Mouse (Mus musculus): ENCODE data around the gene Aldob.
"Not testable (repeated sequence)": the region's sequence is repeated elsewhere in the genome, so short reads cannot be mapped to it uniquely, and the experiment has no call there.

Gene Aldob

DNA sequence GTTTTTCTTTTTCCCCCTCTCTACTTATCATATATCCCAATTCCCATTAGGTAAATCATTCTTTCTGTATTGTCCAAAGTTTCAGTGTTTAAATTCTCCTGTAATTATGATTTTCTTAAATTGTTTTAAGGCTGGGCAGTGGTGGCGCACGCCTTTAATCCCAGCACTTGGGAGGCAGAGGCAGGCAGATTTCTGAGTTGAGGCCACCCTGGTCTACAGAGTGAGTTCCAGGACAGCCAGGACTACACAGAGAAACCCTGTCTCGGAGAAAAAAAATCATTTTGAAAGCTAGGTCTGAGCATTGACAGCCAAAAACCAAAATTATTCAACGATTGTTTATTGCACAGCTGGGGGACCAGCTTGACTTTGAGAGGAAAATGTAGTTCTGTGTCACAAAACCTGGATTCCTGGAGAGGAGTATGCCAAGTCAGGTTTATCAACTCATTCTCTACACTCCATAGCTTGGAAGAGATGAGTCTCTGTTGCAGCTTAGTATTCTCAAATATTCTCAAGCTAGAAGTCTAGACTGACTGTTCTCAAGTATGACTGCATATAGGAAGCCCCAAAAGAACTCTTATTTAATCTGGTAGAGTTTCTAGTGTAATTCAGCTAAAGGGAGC is 13.6 kb downstream of the Aldob start:
- DNase-seq (ENCODE audit: low spot score), result no peak

DNA sequence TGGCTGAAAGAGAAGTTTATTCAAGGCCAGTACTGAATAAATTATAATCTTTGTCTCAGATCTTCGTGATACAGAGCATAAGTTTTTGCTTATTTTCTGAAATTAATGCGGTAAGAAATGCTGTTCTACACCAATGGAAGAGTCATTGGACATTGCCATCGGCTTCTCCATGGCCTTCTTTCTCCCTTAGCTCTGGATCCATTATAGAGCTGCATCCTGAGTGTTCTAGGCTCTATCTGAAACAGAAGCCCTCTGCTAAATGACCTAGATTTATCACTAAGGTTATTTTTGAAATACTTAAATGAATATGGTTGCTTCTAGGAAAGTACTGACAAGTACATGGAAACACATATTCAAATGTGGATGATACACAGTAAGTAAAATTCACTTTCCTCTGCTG is 14.3 kb downstream of the Aldob start:
- no peak for DNase-seq (ENCODE audit: low spot score)

DNA sequence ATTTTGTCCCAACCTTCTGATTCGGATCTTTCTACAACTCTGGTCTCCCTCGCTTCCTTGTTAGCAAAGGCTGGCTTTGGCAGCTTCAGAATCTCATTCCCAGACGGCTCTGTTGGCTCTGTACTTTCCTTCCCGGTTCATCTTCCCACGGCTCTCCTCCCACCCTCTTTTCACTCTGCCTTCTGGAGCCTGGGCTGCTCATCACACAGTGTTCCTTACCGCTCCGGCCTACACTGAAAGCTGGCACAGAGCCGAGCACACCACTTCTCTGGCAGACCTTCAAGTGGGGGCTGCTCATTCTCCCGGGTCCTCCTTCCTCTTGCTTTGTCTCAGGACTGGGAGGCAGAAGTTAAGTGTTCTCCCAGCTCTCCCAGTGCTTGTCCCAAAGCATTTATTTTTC is 26.8 kb downstream of the Aldob start:
- DNase-seq (ENCODE audit: low spot score), result no peak

DNA sequence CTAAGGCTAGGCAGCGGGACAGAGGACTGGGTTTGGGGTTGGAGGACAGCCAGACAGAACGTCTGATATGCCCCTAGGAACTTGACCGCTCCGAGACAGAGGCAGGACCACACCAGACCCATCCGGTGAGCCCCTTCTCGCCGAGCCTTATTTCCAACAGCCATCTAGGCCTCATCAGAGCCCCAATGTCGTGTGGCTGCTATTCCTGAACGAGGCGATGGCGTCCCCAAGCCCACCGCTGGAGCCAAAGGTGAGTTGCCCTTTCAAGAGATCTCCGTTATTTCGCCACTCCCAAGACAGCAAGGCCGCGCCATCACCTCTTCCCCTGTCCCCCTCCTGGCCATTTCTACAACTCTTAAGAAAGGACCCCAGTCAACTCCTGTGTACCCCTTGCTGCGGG is 28.0 kb downstream of the Aldob start:
- DNase-seq (ENCODE audit: low spot score), result no peak

DNA sequence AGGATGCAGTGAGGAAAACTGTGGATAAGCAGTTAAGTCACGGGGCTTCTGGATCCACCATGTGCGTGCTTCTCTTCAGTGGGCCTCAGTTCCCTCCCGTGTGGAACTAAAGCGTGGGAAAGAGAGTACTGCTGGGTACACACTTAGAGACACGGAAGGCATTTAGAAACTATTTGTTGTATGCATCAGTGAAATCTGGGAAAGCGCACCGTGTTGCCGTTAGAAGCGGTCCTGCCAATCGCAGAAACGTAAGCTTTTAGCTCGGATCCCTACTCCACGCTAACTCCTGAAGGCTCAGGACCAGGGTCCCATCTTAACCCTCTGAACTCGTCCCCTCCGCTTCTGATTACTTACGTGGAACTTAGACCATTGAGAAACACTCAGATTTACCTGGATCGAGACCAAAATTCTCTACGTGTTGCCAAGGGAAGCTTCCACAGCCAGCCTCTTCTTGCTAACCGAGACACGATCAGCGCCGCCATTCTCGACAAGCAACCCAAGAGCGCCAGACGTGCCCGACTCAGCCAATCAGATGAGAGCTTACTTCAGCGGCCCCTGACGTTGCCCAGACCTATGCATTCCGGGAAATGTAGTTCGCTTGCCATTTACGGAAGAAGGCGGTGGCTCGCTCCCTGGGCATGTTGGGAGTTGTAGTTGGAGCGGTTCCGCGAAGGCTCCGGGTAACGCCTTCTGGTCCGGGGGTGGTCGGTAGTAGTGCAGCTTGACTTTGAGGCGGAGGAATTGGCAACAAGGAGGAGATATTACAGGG is 28.6 kb downstream of the Aldob start, which contains the start of the genes Mrpl50 and Zfp189:
Gene Mrpl50 (minus strand): TSS at position 522 of the 769 bp plus-strand sequence.
Gene Zfp189 (plus strand): TSS at position 605 of the 769 bp plus-strand sequence.
- DNase-seq (ENCODE audit: low spot score), result peak; percentile 66

DNA sequence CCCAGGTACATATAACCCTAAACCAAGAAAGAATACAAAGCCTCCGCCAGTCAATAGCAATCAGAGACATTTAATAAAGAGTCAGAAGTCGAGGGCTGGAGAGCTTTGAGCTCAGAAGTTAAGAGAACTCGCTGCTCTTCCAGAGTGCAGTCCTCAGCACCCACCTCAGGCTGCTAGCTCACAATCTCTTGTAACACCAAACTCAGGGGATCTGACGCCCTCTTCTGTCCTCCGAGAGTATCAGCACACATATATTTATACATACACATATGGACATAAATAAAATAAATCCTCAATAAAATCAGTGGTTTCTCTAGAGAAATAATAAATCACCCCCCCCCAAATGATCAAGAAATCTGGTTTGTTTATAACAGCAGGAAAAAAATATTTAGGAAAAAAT is 29.9 kb downstream of the Aldob start:
- DNase-seq (ENCODE audit: low spot score), result no peak

DNA sequence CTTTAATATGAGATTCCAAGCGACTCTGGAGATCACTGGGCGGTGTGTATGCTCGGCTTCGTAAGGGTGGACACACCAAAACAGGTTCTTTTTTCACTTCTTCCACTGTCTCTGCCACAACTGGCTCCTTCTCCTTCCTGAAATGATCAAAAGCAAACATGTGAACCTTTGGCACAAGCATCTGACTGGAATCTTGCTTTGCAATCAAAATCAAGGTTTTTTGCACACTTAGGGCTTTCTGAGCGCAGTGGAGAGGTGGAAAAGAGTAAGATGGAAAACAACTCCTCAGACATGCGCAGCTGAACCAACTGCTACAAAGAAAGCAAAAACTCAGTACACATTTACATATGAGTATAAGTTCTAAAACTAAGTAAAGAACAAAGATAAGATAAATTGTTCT is 34.9 kb downstream of the Aldob start:
- DNase-seq (ENCODE audit: low spot score), result no peak

DNA sequence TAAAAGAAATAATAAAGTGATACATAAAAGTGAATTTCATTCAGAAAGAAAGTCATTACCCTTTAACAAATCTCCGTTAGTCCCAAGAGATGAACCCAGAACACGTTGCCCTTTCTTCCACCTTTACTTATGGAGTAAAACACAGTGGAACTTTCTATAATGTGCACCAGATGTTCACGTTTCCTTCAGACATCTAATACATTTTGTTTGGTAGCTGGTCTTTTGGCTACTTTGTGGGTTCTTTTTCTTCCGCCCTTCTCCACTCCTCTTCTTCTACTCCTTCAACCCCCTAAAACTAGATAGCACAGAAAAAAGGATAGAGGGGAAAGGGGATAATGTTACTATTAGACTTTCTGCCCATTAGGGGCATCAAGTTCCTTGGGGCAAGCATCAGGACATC is 36.7 kb downstream of the Aldob start:
- DNase-seq (ENCODE audit: low spot score), result no peak

DNA sequence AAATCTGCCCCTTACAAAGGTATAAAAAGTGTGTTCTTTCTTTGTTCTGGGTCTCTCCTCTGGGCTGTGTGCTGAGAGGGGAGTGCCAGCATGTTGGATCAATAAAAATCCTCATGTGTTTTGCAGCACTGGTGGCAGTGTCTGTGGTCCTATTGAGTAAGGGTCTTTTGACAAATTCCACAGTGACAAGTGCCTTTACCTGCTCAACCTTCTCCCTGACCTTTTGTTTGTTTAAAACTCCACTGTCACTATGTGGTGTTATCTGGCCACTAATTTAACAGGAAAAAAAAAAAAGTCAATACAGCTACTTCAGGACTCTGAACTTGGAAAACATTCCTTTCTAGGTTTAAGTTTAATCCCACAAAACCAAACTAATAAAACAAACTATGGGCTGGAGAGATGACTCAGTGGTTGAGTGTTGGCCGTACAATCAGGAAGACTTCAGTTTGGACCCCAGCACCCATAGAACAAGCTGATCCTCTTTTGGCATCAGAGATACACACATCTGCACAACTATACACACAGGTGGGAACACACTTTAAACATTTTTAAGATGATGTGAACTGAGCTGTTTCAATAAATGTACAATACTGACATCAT is 39.0 kb downstream of the Aldob start:
- not testable (repeated sequence) for DNase-seq (ENCODE audit: low spot score)

DNA sequence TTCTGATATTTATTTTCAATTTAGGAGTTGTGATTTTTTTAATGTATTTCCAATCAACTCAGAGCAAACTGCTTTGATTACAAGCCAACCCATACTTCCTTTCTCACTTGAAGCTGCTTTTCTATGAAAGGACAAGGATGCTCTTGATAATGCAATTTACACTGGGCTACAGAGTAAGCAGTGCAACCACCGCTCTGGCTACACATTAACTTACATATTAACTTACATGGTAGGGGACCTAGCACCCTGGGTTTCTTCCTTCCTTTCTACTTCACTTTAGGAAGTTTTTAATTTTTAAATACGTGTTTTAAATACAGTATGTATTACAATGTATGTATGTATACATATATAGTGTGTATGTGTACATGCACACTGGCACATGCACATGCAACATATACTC is 40.2 kb downstream of the Aldob start:
- no peak for DNase-seq (ENCODE audit: low spot score)

DNA sequence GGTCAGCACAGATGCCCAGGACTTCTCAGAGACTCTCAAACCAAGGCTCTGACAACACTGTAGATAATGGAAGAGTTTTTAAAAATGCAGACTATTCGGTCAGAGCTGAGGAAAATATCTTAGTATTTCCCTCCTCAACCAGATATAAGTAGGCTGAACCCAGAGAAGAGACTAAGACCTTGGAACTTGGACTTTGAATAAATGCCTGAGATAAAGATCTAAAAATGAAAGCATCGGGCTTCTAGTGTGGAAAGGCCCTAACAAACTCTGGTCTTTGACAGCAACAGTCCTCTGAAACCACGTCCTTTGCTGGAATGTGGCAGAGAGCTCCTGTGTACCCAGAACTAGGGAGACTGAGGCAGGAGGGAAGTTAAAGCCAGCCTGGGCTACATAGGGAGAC is 43.0 kb downstream of the Aldob start, which contains the start of gene Baat:
Gene Baat (minus strand): TSS at position 172 of the 400 bp plus-strand sequence.
- DNase-seq (ENCODE audit: low spot score), result no peak

DNA sequence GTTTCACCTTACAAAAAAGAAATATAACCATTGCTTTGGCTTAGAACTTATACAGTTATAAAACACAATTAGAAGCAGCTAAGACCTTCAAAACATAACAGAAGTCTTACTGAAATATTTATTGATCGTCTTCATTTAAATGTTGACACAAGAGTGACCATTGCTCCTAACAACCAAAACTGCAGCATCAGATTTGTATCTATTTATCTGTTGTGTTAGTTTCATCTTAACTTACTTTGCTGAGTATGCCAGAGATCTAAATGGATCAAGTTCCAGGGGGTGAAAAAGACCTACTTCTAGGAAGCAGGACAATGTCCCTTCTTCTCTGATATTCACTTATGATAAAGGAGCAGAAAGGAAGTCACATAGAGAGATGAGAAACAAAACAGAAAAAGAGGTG is 45.8 kb downstream of the Aldob start:
- DNase-seq (ENCODE audit: low spot score), result no peak
